Mouse (Mus musculus) natural killer cell, adult 2 months (primary cell): ENCODE results near the gene Mfap2.

Experiments
- DNase-seq, 2 experiments: peaks; one replicate each; pipeline ENCODE4 v3.0.0; 2022; ENCODE audit warnings: low spot score in 2 of 2

The Mfap2 gene

DNA sequence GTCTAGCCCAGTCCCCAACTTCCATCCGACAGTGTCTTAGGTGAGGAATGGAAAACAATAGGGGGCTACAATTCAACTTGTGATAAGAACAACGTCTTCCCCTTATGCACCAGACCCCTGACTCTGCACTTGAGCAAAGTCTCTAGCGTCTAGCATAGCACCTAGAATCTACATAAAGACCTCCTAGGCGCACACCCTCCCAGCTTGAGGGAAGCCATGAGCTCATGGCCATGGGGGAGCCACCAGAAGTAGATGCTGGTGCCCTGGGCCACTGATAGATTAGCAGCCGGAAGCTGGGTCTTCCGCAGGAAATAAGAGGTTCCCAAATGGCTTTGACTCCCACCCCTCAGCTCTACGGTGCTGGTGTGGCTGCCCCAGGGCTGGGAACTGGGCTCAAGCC is 22.7 kb upstream of the Mfap2 start:
- peak in 1 of 2 experiments; percentile 23 for DNase-seq

DNA sequence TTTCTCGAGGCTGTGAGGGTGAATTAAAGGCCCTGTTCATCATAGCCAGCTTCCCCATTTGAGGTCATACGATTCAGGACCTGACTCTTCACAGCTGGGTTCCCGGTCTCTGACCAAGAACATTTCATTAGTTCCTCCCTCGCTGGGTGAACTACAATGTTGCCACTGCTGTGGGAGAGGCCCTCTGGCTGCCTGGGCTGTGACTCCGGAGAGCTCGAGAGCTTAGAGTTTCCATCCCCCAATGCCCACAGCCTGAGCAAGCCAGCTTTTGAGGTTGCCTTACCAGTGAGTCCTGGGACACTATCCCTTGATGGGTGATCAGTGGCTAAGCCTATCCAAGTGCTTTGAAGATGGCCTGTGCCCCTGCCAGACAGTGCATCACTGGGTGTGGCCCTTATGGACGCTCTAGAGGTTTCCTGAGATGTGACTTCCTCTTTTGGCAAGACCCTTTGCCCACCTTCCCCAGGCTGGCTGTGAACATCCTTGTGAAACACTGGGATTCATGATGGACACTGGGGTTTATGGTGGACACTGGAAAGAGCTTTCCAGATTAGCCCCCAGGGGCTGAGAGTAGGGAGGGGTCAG is 21.4 kb upstream of the Mfap2 start:
- peak in 1 of 2 experiments; percentile 74 for DNase-seq

DNA sequence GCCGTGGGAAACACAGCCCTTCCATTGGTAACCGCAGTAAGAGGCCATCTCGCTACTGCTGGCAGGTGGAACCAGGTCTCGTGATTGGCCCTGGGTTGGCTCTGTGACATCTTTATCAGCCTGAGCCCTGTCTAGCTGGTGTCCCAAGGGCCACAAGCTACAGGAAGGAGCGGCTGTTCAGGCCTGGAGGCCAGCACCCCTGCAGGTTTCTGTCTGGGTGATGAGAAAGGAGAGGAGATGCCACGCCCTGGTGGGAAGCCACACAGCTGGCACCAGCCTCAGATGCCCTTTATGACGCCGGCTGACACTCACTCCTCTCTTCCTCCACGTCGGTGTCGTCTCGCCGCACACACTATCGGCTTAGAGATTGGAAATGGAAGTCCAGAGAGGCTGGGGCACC is 20.8 kb upstream of the Mfap2 start:
- peak in 1 of 2 experiments; percentile 81 for DNase-seq

DNA sequence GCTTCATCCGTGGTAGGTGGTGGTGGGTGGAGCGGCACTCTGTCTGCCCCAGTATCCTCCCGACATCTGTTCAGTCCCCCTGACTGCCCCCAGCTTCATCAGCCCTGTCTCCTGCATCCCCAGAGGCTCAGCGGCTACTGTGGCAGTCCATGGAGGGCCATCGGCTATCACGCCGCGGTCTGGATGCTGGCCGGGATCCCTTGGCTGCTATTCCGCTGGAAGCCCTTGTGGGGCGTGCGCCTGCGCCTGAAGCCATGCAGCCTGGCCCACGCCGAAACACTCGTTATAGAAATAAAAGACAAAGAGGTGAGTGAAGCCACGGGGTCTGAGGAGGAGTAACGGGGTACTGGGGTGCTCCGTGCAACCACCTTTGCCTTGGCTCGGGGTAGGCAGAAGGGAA is 18.0 kb upstream of the Mfap2 start:
- DNase-seq: no peak

DNA sequence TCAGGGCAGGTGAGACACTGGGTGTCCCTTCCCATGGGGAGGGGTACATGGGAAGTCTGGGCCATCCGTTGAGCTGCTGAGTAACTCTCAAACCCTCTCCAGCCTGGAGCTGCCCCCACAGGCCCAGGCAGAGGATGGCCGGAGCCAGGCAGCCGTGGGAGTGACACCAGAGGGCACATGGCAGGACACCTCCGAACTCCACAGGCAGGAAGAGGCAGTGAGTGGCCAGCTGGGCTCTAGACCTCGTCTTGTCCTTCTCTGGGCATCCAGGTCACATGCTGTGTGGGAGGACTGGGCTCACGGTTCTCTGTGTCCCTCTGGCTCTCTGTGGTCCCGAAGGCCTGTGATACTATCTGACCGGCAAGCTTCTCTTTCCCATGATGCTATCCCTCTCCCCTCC is 16.4 kb upstream of the Mfap2 start:
- no peak for DNase-seq

DNA sequence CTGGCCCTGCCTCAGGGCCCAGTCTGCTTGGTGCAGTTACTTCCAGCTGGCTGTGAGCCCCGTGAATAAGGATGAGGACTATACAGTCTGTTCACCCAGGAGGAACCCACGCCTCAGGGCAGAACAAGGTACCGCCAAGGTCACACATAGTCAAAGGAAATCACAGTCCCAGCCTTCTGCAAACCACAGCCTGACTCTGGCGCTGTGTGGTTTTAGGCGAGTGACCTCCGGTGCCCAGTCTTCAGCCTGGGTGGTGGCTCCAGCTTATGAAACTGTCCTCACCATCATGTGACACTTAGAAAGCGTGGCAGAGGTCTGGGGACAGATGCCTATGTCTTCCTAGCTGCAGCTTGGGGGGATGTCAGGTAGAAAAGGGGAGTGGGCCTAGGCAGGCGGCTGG is 14.4 kb upstream of the Mfap2 start:
- DNase-seq: peak; percentile 51 to 73

DNA sequence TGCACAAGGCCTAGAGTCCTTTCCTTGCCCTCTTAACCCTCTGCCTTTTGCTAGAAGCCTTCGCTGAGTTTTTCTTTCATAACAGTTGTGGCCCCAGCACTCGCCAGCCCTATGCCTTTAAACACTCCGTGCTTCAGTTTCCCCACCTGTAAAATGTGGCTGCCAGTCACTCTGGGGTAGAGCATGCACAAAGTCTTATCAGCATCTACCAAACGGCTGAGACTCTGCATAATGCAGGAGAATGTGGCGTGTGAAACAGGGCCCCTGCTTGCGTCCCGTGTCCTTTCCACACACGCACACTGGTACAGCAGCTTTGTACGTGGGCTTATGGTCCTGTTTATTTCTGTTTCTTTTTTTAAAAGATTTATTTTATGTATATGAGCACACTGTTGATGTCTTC is 13.4 kb upstream of the Mfap2 start:
- DNase-seq: no peak

DNA sequence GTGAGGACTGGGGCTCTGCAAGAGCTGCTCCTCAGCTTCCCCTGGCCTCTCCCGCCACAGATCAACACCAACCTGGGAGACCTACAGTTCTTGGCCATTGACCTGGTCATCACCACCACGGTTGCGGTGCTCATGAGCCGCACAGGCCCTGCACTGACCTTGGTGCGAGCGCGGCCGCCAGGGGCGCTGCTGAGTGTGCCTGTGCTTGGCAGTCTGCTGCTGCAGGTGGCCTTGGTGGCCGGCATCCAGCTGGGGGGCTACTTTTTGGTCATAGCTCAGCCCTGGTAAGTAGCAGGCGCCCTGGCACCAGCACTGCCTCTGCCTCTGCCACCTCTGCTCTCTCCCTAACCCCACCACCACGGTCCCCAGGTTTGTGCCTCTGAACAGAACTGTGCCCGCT is 4.2 kb upstream of the Mfap2 start:
- DNase-seq: no peak

DNA sequence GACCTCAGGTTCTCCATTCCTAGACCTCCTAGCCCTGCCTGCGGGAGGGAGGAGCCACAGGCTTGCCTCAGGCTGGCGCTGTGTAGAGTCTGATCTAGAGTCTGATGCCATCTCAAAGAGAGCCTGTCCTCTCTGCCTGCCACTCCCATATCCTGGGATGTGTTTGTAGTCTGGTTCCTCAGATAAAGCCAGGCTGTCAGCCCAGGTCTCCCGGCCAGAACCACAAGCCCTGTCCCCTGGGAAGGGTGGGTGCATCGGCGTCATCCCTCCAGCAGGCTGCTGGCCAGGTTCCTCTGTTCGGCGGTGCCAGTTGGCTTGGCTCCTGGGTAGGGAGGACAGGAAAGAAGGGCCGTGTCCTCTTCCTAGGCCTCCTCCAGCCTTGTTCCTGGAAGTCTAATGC is 2.2 kb upstream of the Mfap2 start:
- no peak for DNase-seq

DNA sequence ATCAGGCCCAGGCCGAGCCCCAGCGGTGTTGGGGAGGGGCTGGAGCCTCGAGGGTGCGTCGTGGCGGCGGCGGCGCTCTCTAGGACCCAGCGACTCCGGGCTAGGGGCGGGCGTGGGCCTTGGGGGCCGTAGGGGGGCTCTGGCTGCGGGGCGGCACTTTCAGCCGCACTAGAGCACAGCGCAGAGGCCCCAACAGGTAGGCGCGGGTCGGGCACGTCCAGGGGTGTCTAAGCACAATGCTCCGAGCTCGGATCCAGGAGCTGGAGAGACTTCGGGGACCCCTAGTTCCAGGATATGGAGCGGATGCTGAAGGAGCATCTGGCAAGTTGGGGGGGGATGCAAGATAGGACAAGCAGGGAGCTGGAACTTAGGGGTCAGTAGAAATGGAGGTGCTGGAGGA is 308 bp downstream of the Mfap2 start:
- DNase-seq: no peak

DNA sequence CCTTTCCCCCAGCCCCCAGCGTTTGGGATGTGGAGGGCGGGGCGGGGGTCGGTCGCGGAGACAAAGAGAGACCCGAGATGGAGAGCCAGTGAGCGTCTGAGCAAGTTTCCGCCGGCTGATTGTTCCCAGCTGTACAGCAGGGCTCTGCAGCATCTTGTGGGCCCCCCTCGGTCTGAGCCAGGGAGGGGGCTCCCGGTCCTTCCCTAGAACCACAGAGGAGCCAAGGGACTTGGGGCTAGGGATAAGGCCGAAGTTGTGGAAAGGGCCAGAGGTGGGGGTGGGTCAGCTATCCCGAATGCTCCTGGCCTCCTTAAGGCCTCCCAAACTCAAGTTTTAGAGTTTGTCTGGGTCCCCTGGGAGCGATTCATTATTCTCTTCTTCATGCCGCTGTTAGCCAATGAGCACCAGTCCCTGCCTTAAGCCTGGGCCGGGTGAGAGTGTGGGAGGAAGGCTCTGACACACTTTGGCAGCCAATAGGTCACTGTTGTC is 767 bp downstream of the Mfap2 start:
- DNase-seq: no peak

DNA sequence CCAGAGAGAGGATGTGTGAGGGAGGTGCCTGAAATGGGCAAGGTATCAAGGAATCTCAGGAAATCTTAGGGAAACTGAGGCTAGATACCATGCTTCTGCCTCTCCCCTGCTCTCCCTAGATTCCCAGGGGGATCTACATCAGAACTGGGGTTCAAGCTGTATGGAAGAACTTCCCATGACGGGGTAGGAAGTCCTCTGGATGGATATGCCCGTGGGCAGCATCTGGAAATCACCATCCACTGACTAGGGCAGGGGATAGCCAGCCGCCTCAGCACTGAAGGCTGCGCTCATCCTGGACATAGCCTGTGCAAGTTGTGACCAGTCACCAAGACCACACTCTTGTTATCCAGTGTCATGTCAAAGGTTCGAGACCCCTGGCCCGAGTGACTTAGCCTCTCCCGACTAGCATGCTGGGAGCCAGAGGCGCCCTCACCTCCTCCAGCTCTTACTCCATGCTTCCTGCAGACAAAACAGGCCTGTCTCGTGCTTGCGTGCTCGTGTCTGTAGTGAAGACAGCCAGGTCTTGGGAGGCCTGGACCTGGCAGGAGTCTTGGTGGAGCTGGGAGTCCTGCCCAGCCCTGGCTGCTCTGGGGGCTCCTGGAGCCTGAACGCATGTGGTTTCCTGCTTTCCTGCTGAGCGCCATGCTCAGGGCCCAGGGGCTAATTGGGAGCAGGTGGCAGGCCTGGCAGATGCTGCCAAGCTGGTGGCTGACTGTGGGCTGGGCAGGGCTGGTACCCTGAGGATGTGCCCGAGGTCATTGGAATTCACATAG is 1.5 kb downstream of the Mfap2 start:
- DNase-seq: no peak

DNA sequence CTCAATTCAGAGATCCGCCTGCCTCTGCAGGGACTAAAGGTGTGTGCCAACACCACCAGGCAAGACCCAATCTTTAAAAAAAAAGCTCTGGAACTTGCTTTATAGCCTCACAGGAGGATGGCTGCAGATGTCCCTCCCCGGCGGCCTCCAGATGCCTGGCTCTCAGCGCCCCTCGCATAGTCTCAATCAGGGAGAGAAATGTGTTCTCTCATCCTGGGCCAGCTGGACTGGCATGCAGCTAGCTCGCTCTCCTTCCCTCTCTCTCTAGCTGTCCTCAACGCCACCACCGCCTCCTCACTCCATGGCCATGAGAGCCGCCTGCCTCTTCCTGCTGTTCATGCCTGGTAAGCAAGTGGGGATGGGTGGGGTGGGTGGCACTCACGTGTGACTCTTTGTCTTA is 2.3 kb downstream of the Mfap2 start:
- no peak for DNase-seq

DNA sequence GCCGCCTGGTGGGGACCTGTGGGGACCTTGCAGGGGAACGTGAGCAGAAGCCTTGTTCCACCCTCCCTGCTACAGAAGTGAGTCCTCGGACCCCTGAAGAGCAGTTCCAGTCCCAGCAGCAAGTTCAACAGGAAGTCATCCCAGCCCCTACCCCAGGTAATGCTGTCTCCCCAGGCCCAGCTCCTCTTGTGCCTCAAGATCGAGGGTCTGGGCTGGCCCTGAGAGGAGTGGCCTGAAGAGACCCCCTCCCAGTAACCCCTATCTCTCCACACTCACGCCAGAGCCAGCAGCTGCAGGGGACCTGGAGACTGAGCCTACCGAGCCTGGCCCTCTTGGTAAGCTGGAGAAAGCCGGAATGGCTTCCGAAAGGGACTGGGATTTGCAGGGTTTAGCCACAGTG is 3.9 kb downstream of the Mfap2 start:
- no peak for DNase-seq

DNA sequence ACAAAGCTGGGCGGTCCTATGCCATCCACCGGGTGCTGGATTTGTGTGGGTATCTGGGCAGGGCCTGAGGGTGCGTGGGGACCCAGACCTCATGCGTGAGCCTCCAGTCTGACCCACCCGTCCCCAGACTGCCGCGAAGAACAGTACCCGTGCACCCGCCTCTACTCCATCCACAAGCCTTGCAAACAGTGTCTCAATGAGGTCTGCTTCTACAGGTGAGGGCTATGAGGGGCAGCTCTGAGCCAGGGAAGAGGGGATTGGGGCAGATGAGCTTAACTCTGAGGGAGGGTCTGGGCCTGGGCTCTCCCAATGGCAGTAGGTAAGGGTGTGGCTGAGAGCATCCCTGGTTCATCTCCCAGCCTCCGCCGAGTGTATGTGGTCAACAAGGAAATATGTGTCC is 4.6 kb downstream of the Mfap2 start:
- DNase-seq: no peak

DNA sequence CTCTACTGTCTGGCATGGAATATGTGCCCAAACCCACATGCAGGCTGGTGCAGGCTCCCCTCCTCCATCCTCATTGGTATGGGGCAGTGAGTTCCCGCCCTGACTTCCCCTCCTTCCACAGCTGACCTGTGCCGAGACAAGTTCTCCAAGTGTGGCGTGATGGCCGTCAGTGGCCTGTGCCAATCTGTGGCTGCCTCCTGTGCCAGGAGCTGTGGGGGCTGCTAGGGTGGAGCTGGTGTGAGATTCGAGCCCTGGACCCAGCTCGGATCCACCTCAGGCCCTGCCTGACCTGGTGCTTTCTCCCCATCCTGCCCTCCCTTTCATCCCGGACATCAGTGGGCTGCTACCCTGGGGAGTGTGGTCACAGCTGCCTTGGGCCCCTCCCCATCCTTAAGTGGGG is 5.1 kb downstream of the Mfap2 start:
- no peak for DNase-seq

DNA sequence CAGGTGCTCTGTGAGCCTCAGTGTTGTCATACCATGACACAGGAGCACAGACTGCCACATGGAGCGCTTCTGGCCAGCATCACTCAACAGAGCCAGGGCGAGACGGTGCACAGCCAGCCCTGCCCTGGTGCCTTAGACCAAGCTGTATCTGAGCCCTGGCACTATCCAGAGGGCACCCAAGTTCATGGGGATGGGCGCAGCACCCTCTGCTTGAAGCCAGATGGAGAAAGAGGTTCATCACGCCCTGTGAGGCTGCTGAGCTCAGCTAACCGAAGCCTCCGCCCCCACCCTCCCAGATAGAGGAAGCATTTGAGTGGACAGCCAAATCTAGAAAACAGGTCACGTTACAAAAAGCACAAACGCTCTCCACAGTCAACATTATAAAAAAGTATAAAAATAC is 6.1 kb downstream of the Mfap2 start:
- no peak for DNase-seq

DNA sequence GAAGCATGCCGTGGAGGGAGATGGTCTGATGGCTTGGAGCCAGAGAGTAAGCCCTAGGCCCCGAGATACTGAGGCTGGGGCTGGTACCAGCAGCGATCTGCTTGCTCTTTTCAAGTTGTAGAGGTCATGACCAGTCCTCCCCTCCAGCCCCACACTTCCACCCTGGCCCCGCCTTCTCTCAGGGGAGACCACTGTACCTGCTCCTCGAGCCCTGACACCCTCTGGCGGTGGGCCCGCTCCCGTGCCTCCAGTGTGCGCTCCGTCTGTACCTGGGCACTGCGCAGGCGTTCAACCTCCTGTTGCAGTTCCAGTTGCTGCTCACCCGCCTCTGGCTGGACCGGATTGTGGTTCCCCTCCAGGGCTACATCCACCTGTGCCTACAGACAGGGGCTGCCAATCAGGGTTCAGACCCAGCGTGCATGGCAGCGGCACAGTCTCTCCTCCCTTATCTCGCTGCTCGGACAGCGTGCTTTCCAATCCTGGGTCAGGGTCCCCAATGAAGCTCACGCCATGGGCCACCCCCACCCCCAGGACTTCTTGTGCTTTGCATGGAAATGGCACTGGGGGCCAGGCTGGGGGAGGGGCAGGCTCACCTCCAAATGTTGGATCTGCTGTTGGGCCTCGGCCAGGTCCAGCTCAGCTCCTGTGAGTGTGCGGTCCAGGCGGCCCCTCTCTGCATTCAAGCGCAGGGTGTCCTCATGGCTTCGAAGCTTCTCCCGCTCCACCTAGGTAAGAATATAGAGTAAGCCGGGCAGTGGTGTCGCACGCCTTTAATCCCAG is 7.6 kb downstream of the Mfap2 start:
- DNase-seq: no peak

DNA sequence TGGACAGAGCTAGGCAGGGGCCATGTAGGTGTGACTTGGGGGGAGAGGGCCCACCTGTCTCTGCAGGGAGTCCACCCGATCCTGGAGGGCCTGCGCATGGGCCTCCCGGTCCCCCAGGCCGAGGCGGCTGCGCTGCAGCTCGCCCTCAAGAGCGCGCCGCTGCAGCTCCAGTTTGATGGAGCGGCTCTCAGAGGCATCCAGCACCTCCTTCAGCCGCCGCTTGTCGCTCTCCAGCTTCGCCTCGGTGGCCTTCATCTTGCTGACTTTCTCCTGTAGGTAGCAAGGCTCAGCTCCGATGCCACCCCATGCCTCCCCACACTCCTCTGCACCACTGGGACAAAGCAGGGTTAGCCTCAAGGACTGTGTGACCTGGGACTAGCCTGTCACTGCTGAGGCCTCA is 10.0 kb downstream of the Mfap2 start:
- no peak for DNase-seq

DNA sequence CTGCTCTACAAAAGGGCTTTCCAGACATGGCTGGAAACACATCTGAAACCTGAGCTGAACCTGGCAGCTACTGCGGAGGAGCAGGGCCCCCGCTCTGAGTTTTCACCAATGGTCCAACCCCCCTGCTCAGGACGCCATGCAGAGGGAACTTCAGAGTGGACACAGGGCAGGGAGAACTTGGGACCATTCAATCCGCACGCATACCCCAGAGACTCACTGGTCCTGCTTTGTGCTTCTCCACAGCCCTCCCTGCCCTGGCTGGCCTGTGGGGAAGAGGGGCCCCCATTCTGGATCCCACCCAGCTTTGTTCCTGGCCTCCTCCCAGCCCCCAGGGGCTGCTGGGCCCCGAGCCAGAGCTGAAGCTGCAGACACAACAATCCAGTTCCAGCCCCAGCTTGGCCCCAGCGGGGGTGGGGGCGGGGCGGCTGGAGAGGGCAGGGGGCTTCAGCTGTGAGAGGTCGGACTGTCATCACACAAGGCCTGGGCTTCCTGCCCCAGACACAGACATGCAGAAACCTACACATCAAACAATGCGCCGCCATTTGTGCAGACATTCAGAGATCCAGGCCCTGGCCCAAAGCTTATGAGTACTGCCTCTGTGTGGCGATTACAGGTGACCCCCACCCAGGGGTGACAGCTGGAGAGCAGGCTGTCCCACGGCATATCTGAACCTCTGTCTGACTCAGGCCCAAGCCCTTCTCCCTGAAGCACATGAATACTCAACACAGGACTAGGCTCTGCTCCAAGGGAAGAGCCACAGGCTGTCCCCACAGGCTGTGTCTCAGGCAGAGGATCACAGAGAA is 10.8 kb downstream of the Mfap2 start:
- no peak for DNase-seq

DNA sequence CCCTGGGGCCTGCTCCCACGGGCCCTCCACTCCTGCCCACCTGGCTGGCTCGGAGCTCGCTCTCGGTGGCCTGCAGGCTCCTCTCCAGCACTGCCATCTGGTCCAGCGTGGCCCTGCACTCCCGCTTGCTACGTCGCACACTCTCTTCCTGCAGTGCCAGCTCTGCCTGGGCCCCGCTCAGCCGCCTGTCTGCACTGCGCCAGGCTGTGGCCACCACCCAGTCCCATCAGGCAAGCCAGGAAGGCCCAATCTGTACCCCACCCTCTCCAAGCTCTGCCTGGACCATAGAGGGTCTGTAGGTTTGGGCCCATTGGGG is 11.4 kb downstream of the Mfap2 start:
- no peak for DNase-seq

DNA sequence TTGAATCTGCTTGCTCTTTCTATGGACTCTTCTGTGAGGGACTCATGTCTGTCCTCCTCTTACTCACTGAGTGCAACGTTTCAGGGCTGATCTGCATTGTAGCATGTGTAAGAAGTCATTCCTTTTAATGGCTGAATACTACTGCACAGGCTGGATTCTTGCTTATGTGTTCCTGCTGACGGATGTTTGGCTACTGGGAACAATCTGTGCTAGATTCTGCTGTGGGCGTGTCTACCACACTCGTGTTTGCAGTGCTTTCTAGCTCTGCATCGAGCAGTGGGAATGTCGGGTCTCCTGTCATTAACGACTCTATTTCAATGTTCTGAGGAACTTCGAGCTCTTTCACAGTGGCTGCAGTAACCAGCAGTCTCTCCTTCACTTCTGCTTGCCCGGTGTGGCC is 13.8 kb downstream of the Mfap2 start:
- no peak for DNase-seq
